Mouse (Mus musculus): ENCODE measurements around the gene Faim2. TPM values are rescaled to one million over a fixed set of nuclear protein-coding genes. Genes with fewer than 3 reads are reported as not detected.

Faim2 gene
- polyA plus RNA-seq, 1 experiment from 2014 or later, result 0.28 TPM

DNA sequence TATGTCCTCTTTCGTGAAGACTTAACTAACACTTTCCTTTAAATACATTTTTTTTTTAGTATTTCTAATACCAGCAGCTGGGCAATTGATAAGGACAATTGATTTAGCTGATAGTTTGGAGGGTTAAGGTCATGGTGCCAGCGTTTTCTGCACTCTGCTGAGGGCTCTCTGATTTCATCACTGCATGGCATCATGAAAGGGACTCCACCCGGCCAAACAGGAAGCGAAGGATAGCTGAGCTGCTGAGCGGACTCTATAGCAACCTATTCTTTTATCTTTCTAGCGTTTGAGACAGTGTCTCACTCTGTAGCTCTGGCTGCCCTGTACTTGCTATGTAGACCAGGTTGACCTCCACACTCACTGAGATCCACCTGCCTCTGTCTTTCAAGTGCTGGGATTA lies 43.2 kb downstream of the Faim2 start:
- H3K4me1 ChIP-seq (replicated peaks), result no peaks in the 10 kb centered on the region
- H3K36me3 ChIP-seq, result no peaks in the 10 kb centered on the region
- no peak overlapping the region for H3K4me3 ChIP-seq
- no peaks in the 10 kb centered on the region for H3K27me3 ChIP-seq
- H3K9me3 ChIP-seq (replicated peaks), result no peaks in the 10 kb centered on the region
- no peak for ATAC-seq (replicated peaks; ENCODE audit: insufficient number of reproducible peaks, insufficient read depth, low FRiP score, low read depth)
- no peak overlapping the region for H3K9ac ChIP-seq
- no peak overlapping the region for H3K4me2 ChIP-seq
- H3K27ac ChIP-seq, result no peak overlapping the region
- WGBS, result 54% methylated on average over 6 of the region's 6 CpGs

DNA sequence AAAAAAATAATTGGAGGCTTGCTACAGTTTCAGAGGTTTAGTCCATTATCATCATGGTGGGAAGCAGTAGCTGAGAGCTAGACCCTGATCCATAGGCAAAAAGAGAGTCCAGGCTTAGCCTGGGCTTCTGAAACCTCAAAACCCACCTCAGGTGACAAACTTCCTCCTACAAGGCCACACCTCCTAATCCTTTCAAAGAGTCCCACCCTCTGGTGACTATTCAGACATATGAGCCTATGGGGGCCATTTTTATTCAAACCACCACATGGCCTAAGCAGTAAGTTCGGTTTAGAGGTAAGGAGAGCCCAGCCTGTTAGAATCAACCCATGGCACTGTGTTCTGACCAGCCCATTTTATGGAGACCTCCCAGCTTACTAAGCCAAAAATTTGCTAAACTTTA lies 52.2 kb downstream of the Faim2 start:
- Histone ChIP-seq H3K4me3 (no peak overlapping the region), H3K9ac (no peak overlapping the region), H3K27ac (no peak overlapping the region), H3K9me3 (replicated peaks) (no peaks in the 10 kb centered on the region), H3K4me2 (no peak overlapping the region), H3K36me3 (no peaks in the 10 kb centered on the region), H3K4me1 (replicated peaks) (peaks cover 17% of the 10 kb centered on the region), H3K27me3 (no peaks in the 10 kb centered on the region)
- no peak for ATAC-seq (replicated peaks; ENCODE audit: insufficient number of reproducible peaks, insufficient read depth, low FRiP score, low read depth)
- WGBS, result 66% methylated on average over 1 of the region's 1 CpGs

GRCm38 (mm10) chr15:99474576-99474926 lies 53.4 kb downstream of the Faim2 start, which contains the start of gene Bcdin3d:
Gene Bcdin3d (minus strand): TSS chr15:99474730.
- peak; percentile 82 for ATAC-seq (replicated peaks; ENCODE audit: insufficient number of reproducible peaks, insufficient read depth, low FRiP score, low read depth)
- under 1% methylated on average over 26 of the region's 26 CpGs for WGBS
- Histone ChIP-seq H3K4me2 (peak within 1 kb of the TSS; percentile 86), H3K27me3 (no peaks in the 10 kb centered on the region), H3K36me3 (no peaks in the 10 kb centered on the region), H3K4me3 (peak within 1 kb of the TSS; percentile 90), H3K9ac (peak within 1 kb of the TSS; percentile 89), H3K27ac (peak within 1 kb of the TSS; percentile 95), H3K9me3 (replicated peaks) (no peaks in the 10 kb centered on the region), H3K4me1 (replicated peaks) (peaks cover 25% of the 10 kb centered on the region)

- no peaks in the 10 kb centered on the region for H3K27me3 ChIP-seq
- ATAC-seq (replicated peaks; ENCODE audit: insufficient number of reproducible peaks, insufficient read depth, low FRiP score, low read depth), result peak; percentile 81
- H3K27ac ChIP-seq, result peak overlapping the region; percentile 95
- H3K4me1 ChIP-seq (replicated peaks), result peaks cover 25% of the 10 kb centered on the region
- no peaks in the 10 kb centered on the region for H3K9me3 ChIP-seq (replicated peaks)
- no peaks in the 10 kb centered on the region for H3K36me3 ChIP-seq
- peak overlapping the region; percentile 90 for H3K4me3 ChIP-seq
- H3K4me2 ChIP-seq, result peak overlapping the region; percentile 86
- 3% methylated on average over 38 of the region's 38 CpGs for WGBS
- H3K9ac ChIP-seq, result peak overlapping the region; percentile 89
Observed at GRCm38 (mm10) chr15:99473801-99474575, 54.0 kb downstream of the Faim2 start.

- H3K27ac ChIP-seq, result no peak overlapping the region
- ATAC-seq (replicated peaks; ENCODE audit: insufficient number of reproducible peaks, insufficient read depth, low FRiP score, low read depth), result no peak
- 83% methylated on average over 7 of the region's 7 CpGs for WGBS
- H3K9me3 ChIP-seq (replicated peaks), result no peaks in the 10 kb centered on the region
- H3K4me2 ChIP-seq, result no peak overlapping the region
- no peaks in the 10 kb centered on the region for H3K36me3 ChIP-seq
- H3K27me3 ChIP-seq, result no peaks in the 10 kb centered on the region
- H3K9ac ChIP-seq, result no peak overlapping the region
- peaks cover 31% of the 10 kb centered on the region for H3K4me1 ChIP-seq (replicated peaks)
- no peak overlapping the region for H3K4me3 ChIP-seq
Observed at GRCm38 (mm10) chr15:99472972-99473371, 55.0 kb downstream of the Faim2 start.

DNA sequence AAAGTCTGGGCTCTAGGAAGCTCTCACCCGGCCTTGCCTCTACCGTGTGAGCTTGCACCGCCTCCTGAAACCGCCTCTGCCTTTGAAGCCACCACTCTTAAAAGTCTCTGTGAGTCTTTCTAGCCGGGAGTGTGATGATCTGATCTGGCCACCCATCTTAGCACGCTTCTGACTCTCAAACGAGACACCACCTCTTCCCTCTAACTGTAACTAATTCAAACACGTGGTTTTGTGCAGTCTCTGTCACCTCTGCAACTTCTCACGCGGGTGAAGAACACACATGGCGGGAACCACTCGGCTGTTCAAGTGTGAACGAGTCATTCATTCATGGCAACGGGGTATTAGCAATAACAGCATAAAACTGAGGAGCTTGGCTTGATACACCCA lies 56.3 kb downstream of the Faim2 start:
- H3K4me3 ChIP-seq, result no peak overlapping the region
- peaks cover 32% of the 10 kb centered on the region for H3K4me1 ChIP-seq (replicated peaks)
- H3K9ac ChIP-seq, result no peak overlapping the region
- no peaks in the 10 kb centered on the region for H3K9me3 ChIP-seq (replicated peaks)
- 69% methylated on average over 14 of the region's 14 CpGs for WGBS
- no peak for ATAC-seq (replicated peaks; ENCODE audit: insufficient number of reproducible peaks, insufficient read depth, low FRiP score, low read depth)
- no peaks in the 10 kb centered on the region for H3K27me3 ChIP-seq
- H3K27ac ChIP-seq, result no peak overlapping the region
- H3K4me2 ChIP-seq, result no peak overlapping the region
- H3K36me3 ChIP-seq, result no peaks in the 10 kb centered on the region

GRCm38 (mm10) chr15:99470971-99471676 lies 56.8 kb downstream of the Faim2 start:
- ATAC-seq (replicated peaks; ENCODE audit: insufficient number of reproducible peaks, insufficient read depth, low FRiP score, low read depth), result no peak
- Histone ChIP-seq H3K9me3 (replicated peaks) (no peaks in the 10 kb centered on the region), H3K27ac (peak overlapping the region; percentile 31; the same call in 1 of the 2 replicates), H3K4me1 (replicated peaks) (peaks cover 32% of the 10 kb centered on the region), H3K27me3 (no peaks in the 10 kb centered on the region), H3K9ac (no peak overlapping the region), H3K36me3 (no peaks in the 10 kb centered on the region), H3K4me3 (no peak overlapping the region), H3K4me2 (peak overlapping the region; percentile 35)
- 53% methylated on average over 17 of the region's 17 CpGs for WGBS

DNA sequence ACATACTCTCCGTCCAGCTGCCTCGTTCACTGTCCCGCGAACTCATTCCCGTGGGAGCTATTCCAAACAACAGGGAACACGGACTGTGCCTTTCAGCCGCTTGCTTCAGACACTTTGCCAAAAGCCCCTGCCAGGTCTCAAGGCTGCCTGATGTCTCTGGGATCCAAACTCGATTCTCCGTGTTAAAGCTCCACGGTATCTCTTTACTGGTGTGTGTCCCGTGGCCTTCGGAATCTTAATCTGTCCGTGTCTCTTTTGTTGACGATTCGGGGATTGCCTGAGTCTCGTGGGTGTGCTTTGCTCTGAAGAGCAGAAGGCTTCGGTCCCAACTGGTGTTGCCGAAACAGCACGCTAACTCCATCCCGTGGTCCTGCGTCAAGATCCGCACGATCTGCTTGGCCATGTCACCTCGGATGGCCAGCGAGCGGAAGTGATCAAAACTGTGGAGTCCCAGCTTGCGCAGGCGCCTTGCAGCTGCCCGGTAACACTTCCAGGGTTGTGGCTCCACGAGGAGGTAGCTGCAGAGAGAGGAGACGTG lies 57.7 kb downstream of the Faim2 start:
- no peak overlapping the region for H3K4me3 ChIP-seq
- H3K4me1 ChIP-seq (replicated peaks), result peaks cover 32% of the 10 kb centered on the region
- H3K27ac ChIP-seq, result peak overlapping the region; percentile 31
- no peak overlapping the region for H3K4me2 ChIP-seq
- H3K9ac ChIP-seq, result no peak overlapping the region
- no peaks in the 10 kb centered on the region for H3K36me3 ChIP-seq
- no peaks in the 10 kb centered on the region for H3K9me3 ChIP-seq (replicated peaks)
- WGBS, result 78% methylated on average over 31 of the region's 31 CpGs
- H3K27me3 ChIP-seq, result no peaks in the 10 kb centered on the region
- ATAC-seq (replicated peaks; ENCODE audit: insufficient number of reproducible peaks, insufficient read depth, low FRiP score, low read depth), result no peak

GRCm38 (mm10) chr15:99469736-99470135 lies 58.2 kb downstream of the Faim2 start:
- H3K27me3 ChIP-seq, result no peaks in the 10 kb centered on the region
- H3K9me3 ChIP-seq (replicated peaks), result no peaks in the 10 kb centered on the region
- no peaks in the 10 kb centered on the region for H3K36me3 ChIP-seq
- H3K27ac ChIP-seq, result peak overlapping the region; percentile 31
- no peak overlapping the region for H3K9ac ChIP-seq
- H3K4me3 ChIP-seq, result no peak overlapping the region
- no peak for ATAC-seq (replicated peaks; ENCODE audit: insufficient number of reproducible peaks, insufficient read depth, low FRiP score, low read depth)
- peaks cover 29% of the 10 kb centered on the region for H3K4me1 ChIP-seq (replicated peaks)
- 79% methylated on average over 4 of the region's 4 CpGs for whole genome bisulfite sequencing
- no peak overlapping the region for H3K4me2 ChIP-seq

- Histone ChIP-seq H3K27me3 (no peaks in the 10 kb centered on the region), H3K9ac (no peak overlapping the region), H3K4me2 (no peak overlapping the region), H3K4me1 (replicated peaks) (peaks cover 28% of the 10 kb centered on the region), H3K4me3 (no peak overlapping the region), H3K27ac (no peak overlapping the region), H3K36me3 (no peaks in the 10 kb centered on the region), H3K9me3 (replicated peaks) (no peaks in the 10 kb centered on the region)
- no peak for ATAC-seq (replicated peaks; ENCODE audit: insufficient number of reproducible peaks, insufficient read depth, low FRiP score, low read depth)
- 35% methylated on average over 3 of the region's 3 CpGs for WGBS
Observed at GRCm38 (mm10) chr15:99469067-99469466, 58.9 kb downstream of the Faim2 start.

GRCm38 (mm10) chr15:99463194-99463593 lies 64.8 kb downstream of the Faim2 start:
- Histone ChIP-seq H3K27ac (no peak overlapping the region), H3K9ac (no peak overlapping the region), H3K27me3 (no peaks in the 10 kb centered on the region), H3K36me3 (no peaks in the 10 kb centered on the region), H3K9me3 (replicated peaks) (no peaks in the 10 kb centered on the region), H3K4me2 (no peak overlapping the region), H3K4me3 (no peak overlapping the region), H3K4me1 (replicated peaks) (peaks cover 10% of the 10 kb centered on the region)
- 67% methylated on average over 13 of the region's 13 CpGs for whole genome bisulfite sequencing
- no peak for ATAC-seq (replicated peaks; ENCODE audit: insufficient number of reproducible peaks, insufficient read depth, low FRiP score, low read depth)
